Mouse (Mus musculus) embryonic fibroblast, embryonic 13.5 days (primary cell): ENCODE data around the gene Mb.

Experiments used
- CTCF ChIP-seq: IDR thresholded peaks from 2 replicates; pipeline ENCODE4 v1.5.1; 2011; ENCODE audit warnings: mild to moderate bottlenecking, control low read depth, low read length, moderate library complexity, borderline replicate concordance; ENCODE audit not compliant: insufficient read depth
- POLR2A ChIP-seq: IDR thresholded peaks from 2 replicates; pipeline ENCODE4 v1.6.1; 2011; ENCODE audit warnings: low read depth, mild to moderate bottlenecking, control low read depth, low read length, moderate library complexity

GRCm38 (mm10) chr15:77094431-77094830 lies 44.0 kb upstream of the Mb start:
- TF ChIP-seq CTCF, result no peak
- TF ChIP-seq POLR2A, result no peak
